Mouse (Mus musculus) MEL (cell line): ENCODE data around the gene Uevld. TPM values are rescaled to one million over a fixed set of nuclear protein-coding genes. Genes with fewer than 3 reads are reported as not detected.
"Not testable (repeated sequence)": the region's sequence is repeated elsewhere in the genome, so short reads cannot be mapped to it uniquely, and the experiment has no call there.

ENCODE experiments used
- DNase-seq: peaks from one replicate; pipeline ENCODE4 v3.0.0; 2011; ENCODE audit warnings: low read depth, low spot score
- H3K27ac ChIP-seq: 2 replicates; pipeline ENCODE4 v1.5.1; 2012; ENCODE audit warnings: low read depth, mild to moderate bottlenecking, control low read depth, low read length, moderate library complexity; ENCODE audit not compliant: control insufficient read depth
- H3K27me3 ChIP-seq, 2 experiments: fragments of 150-350 bp in 1 of 2; sonication (generic) in 1 of 2; 2 replicates each; pipeline ENCODE4 v1.6.1; 2012; ENCODE audit warnings: low read length in 2 of 2, mild to moderate bottlenecking in 2 of 2, improper control_type of control experiment in 1 of 2, moderate library complexity in 1 of 2; ENCODE audit not compliant: insufficient read depth in 2 of 2, control insufficient read depth in 1 of 2
- H3K36me3 ChIP-seq, 2 experiments: 2 replicates each; pipeline ENCODE4 v1.6.1; 2012 to 2014; ENCODE audit warnings: low read length in 2 of 2, improper control_type of control experiment in 1 of 2, inconsistent platforms in 1 of 2, mild to moderate bottlenecking in 1 of 2; ENCODE audit not compliant: insufficient read depth in 2 of 2, control insufficient read depth in 1 of 2
- H3K4me1 ChIP-seq, 2 experiments: fragments of 150-350 bp in 1 of 2; sonication (generic) in 1 of 2; 2 replicates each; pipeline ENCODE4 v1.6.1; 2012; ENCODE audit warnings: low read length in 2 of 2, improper control_type of control experiment in 1 of 2, mild to moderate bottlenecking in 1 of 2; ENCODE audit not compliant: insufficient read depth in 2 of 2, control insufficient read depth in 1 of 2
- H3K4me3 ChIP-seq, 2 experiments: fragments of 150-350 bp in 1 of 2; sonication (generic) in 1 of 2; 2 replicates each; pipeline ENCODE4 v1.5.1; 2012; ENCODE audit warnings: low read depth in 2 of 2, low read length in 2 of 2, mild to moderate bottlenecking in 2 of 2, moderate library complexity in 2 of 2, control low read depth in 1 of 2, improper control_type of control experiment in 1 of 2; ENCODE audit not compliant: control insufficient read depth in 1 of 2, insufficient read depth in 1 of 2
- H3K79me2 ChIP-seq: 2 replicates; pipeline ENCODE4 v1.6.1; 2012; ENCODE audit warnings: mild to moderate bottlenecking, low read length, moderate library complexity; ENCODE audit not compliant: control insufficient read depth, poor library complexity, insufficient read depth
- H3K9ac ChIP-seq: 2 replicates; pipeline ENCODE4 v1.6.1; 2012; ENCODE audit warnings: low read depth, mild to moderate bottlenecking, control low read depth, low read length, moderate library complexity; ENCODE audit not compliant: control insufficient read depth, poor library complexity, severe bottlenecking
- H3K9me3 ChIP-seq: fragments of 150-350 bp; sonication (generic); replicated peaks from 2 replicates; pipeline ENCODE4 v1.6.1; 2012; ENCODE audit warnings: mild to moderate bottlenecking, low read length, improper control_type of control experiment, moderate library complexity; ENCODE audit not compliant: insufficient read depth
- CHD1 ChIP-seq: IDR thresholded peaks from 2 replicates; pipeline ENCODE4 v1.6.1; 2012; ENCODE audit warnings: low read depth, mild to moderate bottlenecking, inconsistent platforms, low read length, improper control_type of control experiment
- EP300 ChIP-seq, 2 experiments: IDR thresholded peaks; 2 replicates each; pipeline ENCODE4 v1.6.1; 2011; ENCODE audit warnings: improper control_type of control experiment in 2 of 2, low read length in 2 of 2, low read depth in 1 of 2, mild to moderate bottlenecking in 1 of 2
- GATA1 ChIP-seq: IDR thresholded peaks from 2 replicates; pipeline ENCODE4 v1.6.1; 2011; ENCODE audit warnings: low read depth, low read length, improper control_type of control experiment
- HCFC1 ChIP-seq: IDR thresholded peaks from 2 replicates; pipeline ENCODE4 v1.6.1; 2012; ENCODE audit warnings: low read depth, mild to moderate bottlenecking, inconsistent platforms, low read length, improper control_type of control experiment, moderate library complexity
- MXI1 ChIP-seq: IDR thresholded peaks from 2 replicates; pipeline ENCODE4 v1.6.1; 2011; ENCODE audit warnings: mild to moderate bottlenecking, low read depth, low read length, improper control_type of control experiment
- TCF12 ChIP-seq: IDR thresholded peaks from 2 replicates; pipeline ENCODE4 v1.6.1; 2014; ENCODE audit warnings: low read depth, mild to moderate bottlenecking, inconsistent platforms, low read length, improper control_type of control experiment, moderate library complexity
- USF2 ChIP-seq, 2 experiments: IDR thresholded peaks; 2 replicates each; pipeline ENCODE4 v1.6.1; 2011 to 2012; ENCODE audit warnings: improper control_type of control experiment in 2 of 2, low read length in 2 of 2, borderline replicate concordance in 1 of 2, inconsistent platforms in 1 of 2, low read depth in 1 of 2, mild to moderate bottlenecking in 1 of 2; ENCODE audit not compliant: insufficient read depth in 1 of 2
- ZC3H11A ChIP-seq: IDR thresholded peaks from 2 replicates; pipeline ENCODE4 v1.6.1; 2012; ENCODE audit warnings: low read depth, mild to moderate bottlenecking, inconsistent platforms, low read length, improper control_type of control experiment
- ZNF384 ChIP-seq: IDR thresholded peaks from 2 replicates; pipeline ENCODE4 v1.6.1; 2012; ENCODE audit warnings: low read depth, mild to moderate bottlenecking, inconsistent platforms, low read length, improper control_type of control experiment
- polyA plus RNA-seq, 2 experiments: library from polyadenylated mRNA; stranded (reverse) in 1 of 2; unstranded in 1 of 2; fragments of >175 nt in 1 of 2; fragments of >200 nt in 1 of 2; gene quantifications; 2 replicates each; pipeline versions ENCODE4 v1.2.1 to v1.2.4; 2012; ENCODE audit warnings: low replicate concordance in 2 of 2, low read depth in 1 of 2; ENCODE audit not compliant: insufficient read length in 2 of 2, insufficient read depth in 1 of 2, missing spikeins in 1 of 2
- total RNA-seq: library from RNA; depleted of rRNA; stranded (reverse); fragments of 300-350 nt; gene quantifications from 2 replicates; pipeline ENCODE4 v1.2.3, GENCODE M21; 2012

The Uevld gene
- total and polyA plus RNA-seq, 3 experiments: 1.9 to 5.4 TPM; not detected in 1

GRCm38 (mm10) chr7:46883304-46883703, 75.0 kb downstream of the Uevld start (continued):
- no peak for TF ChIP-seq CHD1

GRCm38 (mm10) chr7:46881941-46882340, 76.4 kb downstream of the Uevld start:
- H3K9me3 ChIP-seq, H3K9ac ChIP-seq, H3K27me3 ChIP-seq, H3K4me3 ChIP-seq, DNase-seq, H3K27ac ChIP-seq, H3K79me2 ChIP-seq: not testable (repeated sequence)
- Histone ChIP-seq H3K4me1 (peaks cover 16 to 38% of the 10 kb centered on the region in 2 experiments), H3K36me3 (peaks cover 0 to 23% of the 10 kb centered on the region in 2 experiments; a peak in 2 of 4 replicates)

- H3K4me1 ChIP-seq: peaks cover 16 to 41% of the 10 kb centered on the region in 2 experiments
- H3K9ac ChIP-seq: no peak overlapping the region
- TF ChIP-seq USF2 (IDR thresholded peaks at IDR 0.05; ENCODE audit: borderline replicate concordance in 1 of 2, insufficient read depth in 1 of 2, low read depth in 1 of 2, low read length in 2 of 2) (no peak), ZNF384 (peak; percentile 89)
- H3K36me3 ChIP-seq: peaks cover 0 to 23% of the 10 kb centered on the region in 2 experiments; a peak in 2 of 4 replicates
- DNase-seq: peak; percentile 60
- H3K27ac ChIP-seq: no peak overlapping the region
- H3K9me3 ChIP-seq: no peaks in the 10 kb centered on the region
- no peaks in the 10 kb centered on the region for H3K27me3 ChIP-seq
- no peaks in the 10 kb centered on the region for H3K79me2 ChIP-seq
- H3K4me3 ChIP-seq: no peak overlapping the region
These were observed 77.3 kb downstream of the Uevld start for GRCm38 (mm10) chr7:46880992-46881391.

- no peaks in the 10 kb centered on the region for H3K27me3 ChIP-seq
- peak; percentile 52 for DNase-seq
- peaks cover 0 to 23% of the 10 kb centered on the region in 2 experiments; a peak in 2 of 4 replicates for H3K36me3 ChIP-seq
- no peak overlapping the region for H3K27ac ChIP-seq
- H3K9me3 ChIP-seq: no peaks in the 10 kb centered on the region
- H3K79me2 ChIP-seq: no peaks in the 10 kb centered on the region
- no peak overlapping the region for H3K4me3 ChIP-seq
- H3K9ac ChIP-seq: no peak overlapping the region
- H3K4me1 ChIP-seq: peaks cover 16 to 37% of the 10 kb centered on the region in 2 experiments
- TF ChIP-seq GATA1 (no peak), CHD1 (no peak), MXI1 (no peak), HCFC1 (no peak), EP300 (IDR thresholded peaks at IDR 0.05; ENCODE audit: low read depth in 1 of 2, low read length in 2 of 2) (no peak), ZC3H11A (no peak), TCF12 (no peak)
These were observed 78.5 kb downstream of the Uevld start for GRCm38 (mm10) chr7:46879851-46880250.
